Mouse (Mus musculus): ENCODE measurements around the gene Cdk14. TPM values are rescaled to one million over a fixed set of nuclear protein-coding genes. Genes with fewer than 3 reads are reported as not detected.

Gene Cdk14
- total RNA-seq, 2 experiments from 2014 or later = 0.46 to 0.60 TPM

- ATAC-seq (replicated peaks; ENCODE audit: poor library complexity, severe bottlenecking) = no peak
These were observed 401.9 kb downstream of the Cdk14 start for GRCm38 (mm10) chr5:5018242-5018641.

DNA sequence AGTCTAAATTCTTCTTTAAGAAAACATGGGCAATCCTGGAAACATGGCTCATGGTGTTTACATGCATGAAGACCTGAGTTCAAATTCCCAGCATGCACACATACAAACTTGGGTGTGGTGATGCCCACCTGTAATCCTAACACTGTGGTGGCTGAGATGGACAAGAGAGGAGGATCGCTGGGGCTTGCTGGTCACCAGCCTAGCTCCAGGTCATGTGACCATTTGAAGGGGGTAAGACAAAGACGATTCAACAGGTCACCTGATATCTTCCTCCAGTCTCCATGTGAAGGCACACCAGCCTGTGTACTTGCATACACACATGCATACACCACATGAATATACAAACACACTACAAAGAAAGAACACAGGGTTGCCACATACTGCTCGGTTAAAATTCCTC lies 406.3 kb downstream of the Cdk14 start:
- no peak for ATAC-seq (replicated peaks; ENCODE audit: poor library complexity, severe bottlenecking)

DNA sequence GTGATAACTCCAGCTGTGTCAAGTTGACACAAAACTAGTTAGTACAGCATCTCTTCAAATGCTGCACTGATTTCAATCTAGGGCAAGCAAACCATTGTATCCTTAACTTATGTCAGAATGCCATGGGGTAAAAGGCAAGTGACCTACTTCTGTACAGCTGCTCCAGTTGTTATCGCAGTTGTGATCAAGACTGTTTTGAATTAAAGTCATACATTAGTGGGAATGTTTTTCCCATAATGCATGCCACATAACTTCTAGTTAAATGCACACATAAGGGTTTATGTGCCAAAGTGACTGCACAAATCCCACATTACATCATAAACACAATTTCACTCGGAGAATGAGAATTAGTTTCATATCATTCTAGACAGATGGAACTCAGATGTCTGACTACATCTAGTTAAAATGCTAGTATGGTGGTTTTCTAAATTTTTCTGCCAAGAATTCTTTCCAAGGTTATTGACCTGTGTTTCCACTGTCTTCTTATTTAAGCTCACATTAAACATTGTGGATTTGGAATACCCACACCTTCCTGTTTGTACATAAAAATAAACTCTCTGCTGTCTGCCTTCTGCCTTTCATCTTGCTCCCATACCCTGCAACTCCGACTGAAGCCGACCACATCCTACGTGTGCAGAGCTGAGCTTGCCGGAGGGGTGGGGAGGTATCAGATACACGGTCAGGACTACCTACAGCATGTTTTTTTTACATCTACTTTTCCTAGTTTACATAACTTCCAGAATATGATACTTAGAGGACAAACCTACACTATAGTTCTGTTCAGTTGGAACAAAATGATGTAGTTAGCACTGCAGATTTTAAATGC lies 407.4 kb downstream of the Cdk14 start:
- no peak for ATAC-seq (replicated peaks; ENCODE audit: poor library complexity, severe bottlenecking)

GRCm38 (mm10) chr5:5008153-5008745 lies 411.9 kb downstream of the Cdk14 start:
- ATAC-seq (replicated peaks; ENCODE audit: poor library complexity, severe bottlenecking) = no peak

DNA sequence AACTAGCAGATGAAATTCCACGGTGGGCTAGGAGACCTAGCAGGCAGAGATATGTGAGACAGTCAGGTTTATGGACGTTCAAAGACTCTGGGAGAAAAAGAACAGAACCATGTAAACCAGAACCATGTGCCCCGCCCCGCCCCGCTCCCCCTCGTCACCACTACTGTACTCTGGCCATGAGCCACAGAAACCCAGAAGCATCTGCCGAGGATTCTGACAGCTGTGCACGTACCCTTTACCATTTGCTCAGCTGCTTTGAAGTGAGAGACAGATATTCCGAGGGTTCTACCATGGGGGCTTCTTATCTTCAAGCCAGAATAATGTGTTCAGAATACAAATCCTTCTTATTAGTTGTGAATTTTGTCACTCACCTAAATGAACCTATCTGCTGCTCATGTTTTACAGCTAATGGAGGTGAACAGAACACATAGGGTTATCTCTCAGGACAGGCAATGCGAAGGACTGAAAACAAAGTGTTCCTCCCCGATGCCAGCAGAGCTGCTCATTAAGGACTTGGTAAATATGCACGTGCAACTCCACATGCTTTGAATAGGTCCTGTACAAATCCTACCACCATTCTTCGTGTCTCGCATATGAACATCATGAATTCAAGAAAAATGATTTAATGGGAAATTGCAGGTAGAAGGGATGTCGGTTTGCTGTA lies 412.5 kb downstream of the Cdk14 start:
- ATAC-seq (replicated peaks; ENCODE audit: poor library complexity, severe bottlenecking) = no peak

DNA sequence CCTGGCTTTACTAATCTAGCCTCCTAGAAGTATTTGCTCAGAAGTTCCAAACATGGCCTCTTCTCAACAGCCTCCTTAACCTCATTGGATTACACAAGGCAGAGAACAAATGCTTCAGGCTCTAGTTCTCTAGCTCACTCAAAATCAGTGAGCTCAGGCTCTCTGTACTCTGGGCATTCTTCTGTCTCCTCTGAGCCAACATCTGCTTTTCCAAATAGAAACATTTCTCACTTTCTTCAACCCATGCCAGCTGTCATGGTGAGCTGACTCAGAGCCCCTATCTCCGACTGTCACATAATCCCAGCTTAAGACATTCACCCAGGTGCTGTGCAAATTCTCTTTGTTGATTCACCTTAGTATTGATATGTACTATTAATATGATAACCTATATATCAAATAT lies 414.5 kb downstream of the Cdk14 start:
- no peak for ATAC-seq (replicated peaks; ENCODE audit: poor library complexity, severe bottlenecking)

GRCm38 (mm10) chr5:5004740-5005139 lies 415.4 kb downstream of the Cdk14 start:
- ATAC-seq (replicated peaks; ENCODE audit: poor library complexity, severe bottlenecking) = no peak

- ATAC-seq (replicated peaks; ENCODE audit: poor library complexity, severe bottlenecking) = no peak
These were observed 426.9 kb downstream of the Cdk14 start for GRCm38 (mm10) chr5:4993192-4993601.

- no peak for ATAC-seq (replicated peaks; ENCODE audit: poor library complexity, severe bottlenecking)
These were observed 429.1 kb downstream of the Cdk14 start for GRCm38 (mm10) chr5:4991023-4991422.

DNA sequence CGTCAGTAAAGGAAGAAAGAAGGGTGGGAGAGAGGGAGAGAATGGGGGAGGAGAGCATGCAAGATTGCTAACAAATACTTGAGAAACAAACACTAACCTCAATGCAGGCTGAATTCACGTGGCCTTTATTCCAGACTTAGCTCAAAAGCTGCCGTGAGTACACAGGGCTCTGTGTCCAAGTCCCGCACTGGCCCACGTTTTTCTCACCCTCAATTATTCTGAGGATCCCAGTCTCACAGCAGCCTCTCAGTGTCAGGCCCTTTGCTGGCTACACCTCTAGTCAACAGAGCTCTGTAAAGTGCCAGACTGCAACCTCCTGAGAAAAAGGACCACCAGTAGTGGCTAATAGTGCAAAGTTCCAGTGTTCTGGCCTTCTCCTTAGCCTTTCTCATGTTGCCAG lies 429.9 kb downstream of the Cdk14 start:
- ATAC-seq (replicated peaks; ENCODE audit: poor library complexity, severe bottlenecking) = no peak

GRCm38 (mm10) chr5:4986181-4986580 lies 433.9 kb downstream of the Cdk14 start:
- no peak for ATAC-seq (replicated peaks; ENCODE audit: poor library complexity, severe bottlenecking)

- ATAC-seq (replicated peaks; ENCODE audit: poor library complexity, severe bottlenecking) = no peak
These were observed 440.6 kb downstream of the Cdk14 start for GRCm38 (mm10) chr5:4979551-4979950.

DNA sequence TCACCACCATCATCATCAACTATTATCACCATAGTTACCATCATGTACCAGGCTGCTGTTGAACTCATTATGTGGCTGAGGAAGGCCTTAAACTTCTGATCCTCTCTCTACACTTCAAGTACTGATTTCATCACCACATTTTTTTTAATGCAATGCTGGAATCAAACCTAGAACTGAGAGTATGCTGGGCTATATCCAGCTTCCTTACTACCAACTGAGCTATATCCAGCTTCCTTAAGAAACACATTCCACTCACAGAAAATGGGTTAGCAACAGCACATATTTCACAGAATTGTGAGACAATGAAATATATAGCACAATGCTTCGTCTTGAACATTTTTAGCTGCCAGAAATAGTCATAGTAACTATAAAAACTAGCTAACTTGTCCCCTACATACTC lies 446.7 kb downstream of the Cdk14 start:
- no peak for ATAC-seq (replicated peaks; ENCODE audit: poor library complexity, severe bottlenecking)

GRCm38 (mm10) chr5:4962063-4962610 lies 458.0 kb downstream of the Cdk14 start:
- ATAC-seq (replicated peaks; ENCODE audit: poor library complexity, severe bottlenecking) = peak; percentile 96

- no peak; the same call in 1 of the 2 replicates for ATAC-seq (replicated peaks; ENCODE audit: poor library complexity, severe bottlenecking)
These were observed 458.5 kb downstream of the Cdk14 start for GRCm38 (mm10) chr5:4961636-4962035.

DNA sequence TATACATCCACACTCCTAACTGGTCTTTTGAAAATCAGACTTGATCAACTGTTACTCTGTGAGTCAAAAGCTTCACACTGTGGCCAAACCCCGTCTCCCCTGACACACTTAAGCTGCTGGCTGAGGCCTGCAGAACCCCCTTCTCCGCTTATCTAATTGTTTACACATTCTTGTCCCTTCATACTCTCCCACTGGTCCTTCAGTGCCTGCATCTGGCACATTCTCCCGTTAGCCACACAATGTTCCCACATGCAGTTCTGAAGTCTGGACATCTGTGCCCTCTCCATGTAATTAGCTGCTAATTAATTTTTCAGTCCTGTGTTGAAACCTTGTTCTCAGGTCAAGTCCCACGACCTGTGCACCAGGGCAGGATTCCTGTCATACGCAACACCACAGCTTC lies 460.7 kb downstream of the Cdk14 start:
- no peak for ATAC-seq (replicated peaks; ENCODE audit: poor library complexity, severe bottlenecking)

DNA sequence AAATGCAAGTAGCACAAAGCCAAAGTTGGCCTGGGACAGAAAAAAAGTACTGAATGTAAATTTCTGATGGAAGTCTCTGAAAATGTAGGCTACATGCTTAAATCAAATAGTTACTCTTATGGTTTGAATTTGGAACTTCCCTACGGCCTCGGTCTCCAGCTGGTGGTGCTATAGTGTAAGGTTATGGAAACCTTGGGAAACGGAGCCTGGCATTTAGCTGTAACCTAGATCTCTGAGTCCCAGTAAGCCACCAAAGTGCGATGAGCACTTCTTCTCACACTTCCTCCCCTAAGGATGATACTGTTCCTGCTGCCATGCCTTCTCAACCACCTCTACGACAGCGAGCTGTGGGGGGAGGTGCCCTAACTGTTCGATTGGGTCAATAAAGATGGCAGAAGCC lies 464.1 kb downstream of the Cdk14 start:
- no peak for ATAC-seq (replicated peaks; ENCODE audit: poor library complexity, severe bottlenecking)

GRCm38 (mm10) chr5:4955392-4955791 lies 464.7 kb downstream of the Cdk14 start:
- no peak for ATAC-seq (replicated peaks; ENCODE audit: poor library complexity, severe bottlenecking)

GRCm38 (mm10) chr5:4949433-4949832 lies 470.7 kb downstream of the Cdk14 start:
- ATAC-seq (replicated peaks; ENCODE audit: poor library complexity, severe bottlenecking) = no peak

- ATAC-seq (replicated peaks; ENCODE audit: poor library complexity, severe bottlenecking) = no peak; the same call in 1 of the 2 replicates
These were observed 471.8 kb downstream of the Cdk14 start for GRCm38 (mm10) chr5:4948090-4948954.

All from granulocyte monocyte progenitor cell, adult 5-6 weeks (primary cell).